Mouse (Mus musculus): ENCODE measurements around the gene Gm2564. TPM values are rescaled to one million over a fixed set of nuclear protein-coding genes. Genes with fewer than 3 reads are reported as not detected.
"Not testable (repeated sequence)": the region's sequence is repeated elsewhere in the genome, so short reads cannot be mapped to it uniquely, and the experiment has no call there.

The Gm2564 gene
- not detected in 2 replicates for polyA plus RNA-seq (2012; ENCODE audit: insufficient read depth, insufficient read length, low replicate concordance, missing spikeins)

- no CpG with 5 or more reads among the region's 8 CpGs for WGBS
Observed at GRCm38 (mm10) chr4:42629419-42629818, at the start of gene Gm2564. TSS of gene Gm2564 (plus strand) at chr4:42629719.

DNA sequence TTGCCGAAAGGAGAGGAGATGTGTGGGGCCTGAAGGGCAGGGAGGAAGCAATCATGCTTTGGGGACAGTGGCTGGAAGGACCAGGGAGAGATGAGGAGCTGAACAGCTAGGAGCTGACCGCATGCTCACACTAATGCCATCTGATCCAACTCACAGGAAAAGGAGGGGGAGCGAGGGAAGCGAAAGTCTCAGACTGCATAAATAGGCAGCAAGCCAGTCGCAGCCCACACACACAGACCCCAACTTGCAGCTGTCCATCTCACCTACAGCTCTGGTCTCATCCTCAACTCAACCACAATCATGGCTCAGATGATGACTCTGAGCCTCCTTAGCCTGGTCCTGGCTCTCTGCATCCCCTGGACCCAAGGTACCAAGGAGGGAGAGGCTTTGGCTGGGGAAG lies 17.6 kb upstream of the Gm2564 start, which contains the start of gene Gm10591:
Gene Gm10591, plus strand, starts transcription at position 301 of the 400 bp plus-strand sequence.
- not testable (repeated sequence) for H3K27ac ChIP-seq (ENCODE audit: insufficient read depth, low read depth, low read length); H3K4me3 ChIP-seq (ENCODE audit: insufficient read depth, low read depth, low read length); H3K4me1 ChIP-seq (ENCODE audit: control insufficient read depth, insufficient read depth, low read length)
- no CpG with 5 or more reads among the region's 5 CpGs for WGBS

More at GRCm38 (mm10) chr4:42629419-42629818, at the start of gene Gm2564:
- H3K4me1 ChIP-seq (ENCODE audit: control insufficient read depth, insufficient read depth, low read length); H3K4me3 ChIP-seq (ENCODE audit: insufficient read depth, low read depth, low read length); H3K27ac ChIP-seq (ENCODE audit: insufficient read depth, low read depth, low read length): not testable (repeated sequence)

DNA sequence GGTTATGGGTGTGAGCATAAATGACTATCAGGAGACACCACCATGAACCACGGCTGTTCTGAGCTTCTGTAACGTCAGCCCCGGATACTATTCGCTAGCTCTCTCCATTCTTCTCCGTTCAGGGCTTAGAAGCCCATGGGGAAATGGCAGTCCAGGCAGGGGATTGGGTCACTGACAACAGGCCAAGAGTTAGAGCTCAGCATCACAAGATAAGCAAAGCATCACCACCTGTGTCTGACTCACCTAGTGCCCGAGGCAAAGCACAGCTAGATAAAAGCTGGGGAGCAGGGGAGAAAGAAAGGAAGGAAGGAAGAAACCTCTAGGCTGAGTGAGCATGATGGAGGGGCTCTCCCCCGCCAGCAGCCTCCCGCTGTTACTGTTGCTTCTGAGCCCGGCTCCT lies 25.4 kb downstream of the Gm2564 start, which contains the start of gene Ccl27b:
Gene Ccl27b, plus strand, starts transcription at position 301 of the 400 bp plus-strand sequence.
- H3K4me1 ChIP-seq (ENCODE audit: control insufficient read depth, insufficient read depth, low read length); H3K27ac ChIP-seq (ENCODE audit: insufficient read depth, low read depth, low read length); H3K4me3 ChIP-seq (ENCODE audit: insufficient read depth, low read depth, low read length): not testable (repeated sequence)
- no CpG with 5 or more reads among the region's 9 CpGs for WGBS

GRCm38 (mm10) chr4:42661793-42662192 lies 32.3 kb downstream of the Gm2564 start, which contains the start of gene Il11ra2:
TSS of gene Il11ra2 (minus strand) at chr4:42661893.
- H3K4me1 ChIP-seq (ENCODE audit: control insufficient read depth, insufficient read depth, low read length); H3K4me3 ChIP-seq (ENCODE audit: insufficient read depth, low read depth, low read length); H3K27ac ChIP-seq (ENCODE audit: insufficient read depth, low read depth, low read length): not testable (repeated sequence)
- no CpG with 5 or more reads among the region's 3 CpGs for WGBS

DNA sequence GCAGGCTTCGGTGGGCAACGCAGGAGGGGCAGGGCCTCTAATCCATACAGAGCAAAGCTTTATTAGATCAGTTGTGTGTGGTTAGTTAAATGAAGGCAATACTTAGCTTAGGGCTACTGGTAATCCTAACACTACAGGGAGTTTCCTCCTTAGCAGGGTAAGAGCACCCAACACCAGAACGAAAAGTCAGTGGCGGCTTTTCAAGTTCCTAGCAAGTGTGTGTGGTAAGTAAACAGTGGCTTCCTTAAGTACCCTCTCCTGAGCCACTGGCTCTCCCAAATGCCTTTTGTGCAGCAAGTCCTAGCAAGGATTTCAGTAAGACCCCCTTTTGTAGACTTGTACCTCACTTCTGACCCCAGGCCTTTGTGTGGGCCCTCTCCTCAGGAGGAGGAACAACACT lies 45.9 kb downstream of the Gm2564 start:
- H3K4me3 ChIP-seq (ENCODE audit: insufficient read depth, low read depth, low read length); H3K4me1 ChIP-seq (ENCODE audit: control insufficient read depth, insufficient read depth, low read length); H3K27ac ChIP-seq (ENCODE audit: insufficient read depth, low read depth, low read length): not testable (repeated sequence)
- WGBS: no CpG with 5 or more reads among the region's 4 CpGs

DNA sequence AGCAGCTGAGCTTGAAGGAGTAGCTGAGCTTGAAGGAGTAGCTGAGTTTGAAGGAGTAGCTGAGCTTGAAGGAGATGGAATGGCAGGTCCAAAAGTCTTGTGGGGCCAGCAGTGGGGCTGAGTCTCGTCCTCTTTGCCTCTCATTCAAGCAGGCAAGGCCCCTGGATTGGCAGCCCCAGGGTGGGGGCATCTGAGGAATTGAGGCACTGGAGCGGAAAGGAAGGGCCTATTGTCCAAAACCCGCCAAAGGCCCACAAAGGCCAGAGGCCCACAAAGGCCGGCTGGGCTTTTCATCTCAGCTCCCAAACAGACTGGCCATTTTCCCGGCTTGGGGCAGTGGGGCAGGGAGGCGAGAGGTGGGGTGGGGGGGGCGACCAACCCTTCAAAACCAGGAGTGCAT lies 49.8 kb downstream of the Gm2564 start:
- WGBS: no CpG with 5 or more reads among the region's 7 CpGs
- H3K27ac ChIP-seq (ENCODE audit: insufficient read depth, low read depth, low read length); H3K4me1 ChIP-seq (ENCODE audit: control insufficient read depth, insufficient read depth, low read length); H3K4me3 ChIP-seq (ENCODE audit: insufficient read depth, low read depth, low read length): not testable (repeated sequence)

DNA sequence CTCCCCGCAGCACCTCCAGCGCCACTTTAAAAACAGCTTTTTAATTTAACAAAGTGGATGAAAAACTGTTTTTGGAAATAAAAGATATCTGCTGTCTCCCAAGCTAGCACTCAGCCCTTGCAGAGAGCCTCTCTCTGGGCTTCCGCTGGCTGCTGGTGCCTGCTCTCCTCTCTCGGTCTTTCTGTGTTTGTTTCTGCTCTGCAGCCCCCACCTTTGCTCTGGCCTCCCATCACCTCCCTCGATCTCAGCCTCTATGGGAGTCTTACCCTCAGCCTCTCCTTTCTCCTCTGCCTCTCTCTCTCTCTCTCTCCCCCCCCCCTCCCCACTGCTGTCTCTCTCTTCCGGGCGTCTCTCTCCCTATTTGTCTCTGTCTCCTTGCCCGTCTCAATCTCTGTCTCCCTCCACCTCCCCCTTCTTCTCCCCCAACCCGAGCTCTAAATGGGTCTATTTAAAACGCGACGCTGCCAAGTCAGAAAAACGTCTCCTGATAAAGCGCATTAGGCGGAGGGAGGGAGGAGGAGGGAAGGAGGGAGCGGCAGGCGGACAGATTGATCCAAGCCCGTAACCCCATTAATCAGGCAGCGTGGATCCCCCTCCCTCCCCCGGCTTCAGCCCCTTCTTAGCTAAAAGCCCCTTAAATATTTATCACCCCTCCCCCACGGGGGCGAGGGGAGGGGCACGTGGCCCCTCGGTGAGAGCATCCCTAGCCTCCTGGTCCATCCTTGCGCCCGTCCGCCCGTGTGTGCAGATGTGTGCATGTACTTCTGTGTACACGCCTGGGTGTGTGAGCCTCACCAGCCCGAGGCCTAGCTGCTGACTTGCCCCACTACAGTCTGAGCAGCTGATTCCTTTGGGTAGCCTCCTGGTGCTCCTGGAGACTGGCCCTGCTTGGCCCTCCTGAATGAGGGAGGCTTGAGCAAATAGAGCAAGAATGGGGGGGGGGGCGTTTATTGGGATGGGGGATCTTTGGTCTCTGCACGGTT lies 51.1 kb downstream of the Gm2564 start:
- no CpG with 5 or more reads among the region's 32 CpGs for WGBS
- not testable (repeated sequence) for H3K4me1 ChIP-seq (ENCODE audit: control insufficient read depth, insufficient read depth, low read length); H3K4me3 ChIP-seq (ENCODE audit: insufficient read depth, low read depth, low read length); H3K27ac ChIP-seq (ENCODE audit: insufficient read depth, low read depth, low read length)

Other genes starting within 250 kb of the Gm2564 start
- gene Gm21586, start 190.3 kb upstream of the Gm2564 start, polyA plus RNA-seq (2012; ENCODE audit: insufficient read depth, insufficient read length, low replicate concordance, missing spikeins): not detected in 2 replicates
- not detected in 2 replicates for gene Gm2163, start 163.0 kb upstream of the Gm2564 start, polyA plus RNA-seq (2012; ENCODE audit: insufficient read depth, insufficient read length, low replicate concordance, missing spikeins)
- gene Fam205a2, start 101.5 kb upstream of the Gm2564 start, polyA plus RNA-seq (2012; ENCODE audit: insufficient read depth, insufficient read length, low replicate concordance, missing spikeins): not detected in 2 replicates
- not detected in 2 replicates for gene Gm10591, start 17.5 kb upstream of the Gm2564 start, polyA plus RNA-seq (2012; ENCODE audit: insufficient read depth, insufficient read length, low replicate concordance, missing spikeins)
- not detected in 2 replicates for gene Ccl27b, start 25.5 kb downstream of the Gm2564 start, polyA plus RNA-seq (2012; ENCODE audit: insufficient read depth, insufficient read length, low replicate concordance, missing spikeins)
- gene Il11ra2, start 32.2 kb downstream of the Gm2564 start, polyA plus RNA-seq (2012; ENCODE audit: insufficient read depth, insufficient read length, low replicate concordance, missing spikeins): not detected in 2 replicates
- not detected in 2 replicates for gene 4930578G10Rik, start 105.8 kb downstream of the Gm2564 start, polyA plus RNA-seq (2012; ENCODE audit: insufficient read depth, insufficient read length, low replicate concordance, missing spikeins)
- gene Ccl19, start 126.9 kb downstream of the Gm2564 start, polyA plus RNA-seq (2012; ENCODE audit: insufficient read depth, insufficient read length, low replicate concordance, missing spikeins): not detected in 2 replicates
- not detected in 2 replicates for gene Ccl21a, start 144.3 kb downstream of the Gm2564 start, polyA plus RNA-seq (2012; ENCODE audit: insufficient read depth, insufficient read length, low replicate concordance, missing spikeins)
- gene Fam205a1, start 224.2 kb downstream of the Gm2564 start, polyA plus RNA-seq (2012; ENCODE audit: insufficient read depth, insufficient read length, low replicate concordance, missing spikeins): not detected in 2 replicates
- not detected in 2 replicates for gene Gm12394, start 227.1 kb downstream of the Gm2564 start, polyA plus RNA-seq (2012; ENCODE audit: insufficient read depth, insufficient read length, low replicate concordance, missing spikeins)
- gene Fam205c, start 244.5 kb downstream of the Gm2564 start, polyA plus RNA-seq (2012; ENCODE audit: insufficient read depth, insufficient read length, low replicate concordance, missing spikeins): not detected in 2 replicates